Mouse (Mus musculus): ENCODE results near the gene Oxsm.

GRCm38 (mm10) chr14:16196518-16196917 is 53.1 kb downstream of the Oxsm start:
- TF ChIP-seq CTCF (IDR thresholded peaks at IDR 0.05; ENCODE audit: insufficient read depth, low read depth, low read length): no peak
- TF ChIP-seq POLR2A (IDR thresholded peaks at IDR 0.05; ENCODE audit: insufficient read depth, low read depth, low read length): no peak

Data from olfactory bulb, adult 2 months (tissue).